ENCODE assay signal across 21 mouse cellular contexts in genomic region chr16:10498096-10498602, GRCm38 (mm10). TPM values are rescaled to one million over a fixed set of nuclear protein-coding genes. Genes with fewer than 3 reads are reported as not detected.
DNase-seq lines count a peak whose midpoint lies in the region; ATAC-seq and TF ChIP-seq lines count a peak whose summit lies in the region.
"Had no signal": no experiment of that assay in that cellular context is flagged by ENCODE, and none has a peak within 500 bp of the region (broad histone marks: within the 10 kb centered on the region; RNA-seq: fewer than 3 reads in every experiment).

No protein-coding gene starts in this region.

- 28% methylated on average over 5 of the region's 5 CpGs for WGBS in kidney, adult 2 months
- WGBS in kidney, embryonic 14.5 days = 70% methylated on average over 5 of the region's 5 CpGs

- TF ChIP-seq POLR2A in kidney, adult 2 months (IDR thresholded peaks at IDR 0.05; ENCODE audit: low read depth, low read length) = no peak

- no peaks in the 10 kb centered on the region for H3K9me3 ChIP-seq in kidney, embryonic 14.5 days (ENCODE audit: control insufficient read depth, low read length)
- H3K9me3 ChIP-seq: embryonic facial prominence, embryonic 10.5 days; limb, embryonic 13.5 days; liver, embryonic 13.5 days; midbrain, embryonic 15.5 days; stomach, embryonic 15.5 days had no signal

- no peak for ATAC-seq in kidney, embryonic 14.5 days (ENCODE audit: low FRiP score, low TSS enrichment)
- ATAC-seq in CD4-positive, CD25-positive, alpha-beta regulatory T cell, adult 4 months = no peak
- ATAC-seq: midbrain, embryonic 15.5 days had no signal

- no peak overlapping the region for H3K27ac ChIP-seq in kidney, adult 2 months (ENCODE audit: insufficient read depth, low read depth, low read length)
- no peak overlapping the region for H3K27ac ChIP-seq in kidney, embryonic 14.5 days (ENCODE audit: low read depth, low read length)
- H3K27ac ChIP-seq: embryonic facial prominence, embryonic 10.5 days; gastrocnemius, adult 2 months; limb, embryonic 13.5 days; liver, embryonic 13.5 days; midbrain, embryonic 15.5 days; stomach, embryonic 15.5 days had no signal

- H3K4me1 ChIP-seq in kidney, adult 2 months (ENCODE audit: control insufficient read depth, insufficient read depth, low read length) = peaks cover 12% of the 10 kb centered on the region
- no peaks in the 10 kb centered on the region for H3K4me1 ChIP-seq in kidney, embryonic 14.5 days (ENCODE audit: control insufficient read depth, insufficient read depth, low read length)
- H3K4me1 ChIP-seq: embryonic facial prominence, embryonic 10.5 days; liver, embryonic 13.5 days; megakaryocyte, embryonic 14.5 days; midbrain, embryonic 15.5 days; stomach, embryonic 15.5 days had no signal

- no peaks in the 10 kb centered on the region for H3K27me3 ChIP-seq in kidney, adult 2 months (replicated peaks; ENCODE audit: control insufficient read depth, insufficient read depth, low read length)
- H3K27me3 ChIP-seq in kidney, embryonic 14.5 days (ENCODE audit: control insufficient read depth, insufficient read depth, low read length) = no peaks in the 10 kb centered on the region
- H3K27me3 ChIP-seq: midbrain, embryonic 15.5 days; stomach, embryonic 15.5 days had no signal

- peak; percentile 53 to 62 for DNase-seq in cerebellum, postnatal 10 days
- no peak for DNase-seq in cerebellum, adult 8-10 months
- DNase-seq in kidney, adult 2 months = peak; percentile 86
- DNase-seq in Muller cell, postnatal 12 days (ENCODE audit: inconsistent ontology term) = peak; percentile 50
- DNase-seq in kidney, postnatal 25 days = peak; percentile 81 to 82
- no peak for DNase-seq in gastrocnemius, adult 18-20 months (ENCODE audit: low spot score)
- DNase-seq: adrenal gland, postnatal 10 days; cerebellum, adult 18-20 months; gastrocnemius, adult 2 months; liver, embryonic 13.5 days; lung, embryonic 14.5 days; spleen, adult 18-20 months; thymus, adult 18-20 months had no signal

- H3K4me2 ChIP-seq in kidney, embryonic 14.5 days (replicated peaks; ENCODE audit: low read depth, low read length) = no peak overlapping the region
- H3K4me2 ChIP-seq: limb, embryonic 13.5 days; liver, embryonic 13.5 days; lung, embryonic 14.5 days; midbrain, embryonic 15.5 days; stomach, embryonic 15.5 days had no signal

- no peak overlapping the region for H3K9ac ChIP-seq in kidney, embryonic 14.5 days (ENCODE audit: low read depth, low read length)
- H3K9ac ChIP-seq: limb, embryonic 13.5 days; liver, embryonic 13.5 days; lung, embryonic 14.5 days; midbrain, embryonic 15.5 days; stomach, embryonic 15.5 days had no signal

- no peaks in the 10 kb centered on the region for H3K36me3 ChIP-seq in kidney, adult 2 months (ENCODE audit: control insufficient read depth, insufficient read depth, low read length)
- H3K36me3 ChIP-seq in kidney, embryonic 14.5 days (ENCODE audit: control insufficient read depth, insufficient read depth, low read length) = no peaks in the 10 kb centered on the region
- H3K36me3 ChIP-seq: embryonic facial prominence, embryonic 10.5 days; limb, embryonic 13.5 days; liver, embryonic 13.5 days; midbrain, embryonic 15.5 days; stomach, embryonic 15.5 days had no signal

- H3K4me3 ChIP-seq in kidney, adult 2 months (ENCODE audit: insufficient read depth, low read depth, low read length) = no peak overlapping the region
- no peak overlapping the region for H3K4me3 ChIP-seq in kidney, embryonic 14.5 days (ENCODE audit: low read length)
- H3K4me3 ChIP-seq: embryonic facial prominence, embryonic 10.5 days; gastrocnemius, adult 2 months; limb, embryonic 13.5 days; liver, embryonic 13.5 days; megakaryocyte, embryonic 14.5 days; midbrain, embryonic 15.5 days; myocyte; stomach, embryonic 15.5 days had no signal

- no peak for TF ChIP-seq CTCF in kidney, adult 2 months (conservative IDR thresholded peaks at IDR 0.05; ENCODE audit: insufficient read depth, insufficient read length, low read depth, low read length)

RNA-seq across cellular contexts. Expression of gene Ciita, which starts 18.3 kb away (rescaled TPM):
- 2.8 and 5.3 TPM in 2 replicates for polyA plus RNA-seq in kidney, adult 2 months (2012; rRNA removed)
- 0.31 and 1.4 TPM in 2 replicates for polyA plus RNA-seq in kidney, embryonic 14.5 days (2014; fragmentation: Nextera tagmentation; extraction: Ambion mirVana)
- under 1 TPM; 0.18 to 0.21 TPM for total RNA-seq in gastrocnemius, adult 18-20 months (2021)
- polyA plus RNA-seq in CD4-positive, CD25-positive, alpha-beta regulatory T cell, adult 4 months (2017; shearing (Covaris generic)) = 1 to 10 TPM in 1 of 2 experiments, under 1 TPM in 1; 0.81 to 7.1 TPM

RNA-seq across cellular contexts. Expression of gene Dexi, which starts 44.7 kb away (rescaled TPM):
- polyA plus RNA-seq in kidney, adult 2 months (2012; rRNA removed) = 40.0 and 41.0 TPM in 2 replicates
- polyA plus RNA-seq in kidney, embryonic 14.5 days (2014; fragmentation: Nextera tagmentation; extraction: Ambion mirVana) = 27.4 and 32.5 TPM in 2 replicates
- 10 to 100 TPM; 48.8 to 50.3 TPM for total RNA-seq in gastrocnemius, adult 18-20 months (2021)
- 1 to 10 TPM in 1 of 2 experiments, under 1 TPM in 1; 0.95 to 4.4 TPM for polyA plus RNA-seq in CD4-positive, CD25-positive, alpha-beta regulatory T cell, adult 4 months (2017; shearing (Covaris generic))

RNA-seq across cellular contexts. Expression of gene Clec16a, which starts 47.0 kb away (rescaled TPM):
- 15.7 and 16.8 TPM in 2 replicates for polyA plus RNA-seq in kidney, adult 2 months (2012; rRNA removed)
- polyA plus RNA-seq in kidney, embryonic 14.5 days (2014; fragmentation: Nextera tagmentation; extraction: Ambion mirVana) = 38.4 and 46.3 TPM in 2 replicates
- 10 to 100 TPM; 64.0 to 67.3 TPM for total RNA-seq in gastrocnemius, adult 18-20 months (2021)
- polyA plus RNA-seq in CD4-positive, CD25-positive, alpha-beta regulatory T cell, adult 4 months (2017; shearing (Covaris generic)) = 1 to 10 TPM; 8.4 to 8.7 TPM

RNA-seq across cellular contexts. Expression of gene Tvp23a, which starts 51.0 kb away (rescaled TPM):
- 0.75 and 0.84 TPM in 2 replicates for polyA plus RNA-seq in kidney, adult 2 months (2012; rRNA removed)
- polyA plus RNA-seq in kidney, embryonic 14.5 days (2014; fragmentation: Nextera tagmentation; extraction: Ambion mirVana) = 9.5 and 15.7 TPM in 2 replicates
- total RNA-seq in gastrocnemius, adult 18-20 months (2021) = under 1 TPM; 0.16 to 0.21 TPM
- 1 to 10 TPM; 1.4 to 1.7 TPM for polyA plus RNA-seq in CD4-positive, CD25-positive, alpha-beta regulatory T cell, adult 4 months (2017; shearing (Covaris generic))

Comparison
In these comparisons a context has a peak if more than half of its experiments do, and no peak if none do; other contexts are left out.
1. DNase-seq: peak in cerebellum, postnatal 10 days (2 of 2), kidney, adult 2 months (single experiment), Muller cell, postnatal 12 days (single experiment) and kidney, postnatal 25 days (2 of 2); none in cerebellum, adult 8-10 months (single experiment) and gastrocnemius, adult 18-20 months (single experiment).